Mouse (Mus musculus) heart, embryonic 11.5 days (tissue): ENCODE results near the gene Apbb2. TPM values are rescaled to one million over a fixed set of nuclear protein-coding genes. Genes with fewer than 3 reads are reported as not detected.
"Not testable (repeated sequence)": the region's sequence is repeated elsewhere in the genome, so short reads cannot be mapped to it uniquely, and the experiment has no call there.

ENCODE experiments used
- ATAC-seq: fragments of 200-750 bp; cut with Nextera tagmentation; replicated peaks from 2 replicates; pipeline ENCODE4 v1.8.0; 2017; ENCODE audit warnings: moderate library complexity; ENCODE audit not compliant: insufficient number of reproducible peaks, low FRiP score, low TSS enrichment
- H3K27ac ChIP-seq: fragments of 300-500 bp; sonication (generic); 2 replicates; pipeline ENCODE4 v1.5.1; 2014; ENCODE audit warnings: mild to moderate bottlenecking, low read depth, low read length
- H3K27me3 ChIP-seq: fragments of 300-500 bp; sonication (generic); 2 replicates; pipeline ENCODE4 v1.6.1; 2014; ENCODE audit warnings: mild to moderate bottlenecking, low read length, mixed read lengths; ENCODE audit not compliant: control insufficient read depth, insufficient read depth
- H3K36me3 ChIP-seq: fragments of 300-500 bp; sonication (generic); 2 replicates; pipeline ENCODE4 v1.6.1; 2014; ENCODE audit warnings: mild to moderate bottlenecking, low read length, moderate library complexity, mixed read lengths; ENCODE audit not compliant: control insufficient read depth, insufficient read depth
- H3K4me1 ChIP-seq: fragments of 300-500 bp; sonication (generic); 2 replicates; pipeline ENCODE4 v1.6.1; 2014; ENCODE audit warnings: low read length; ENCODE audit not compliant: control insufficient read depth, insufficient read depth
- H3K4me2 ChIP-seq: fragments of 300-500 bp; sonication (generic); 2 replicates; pipeline ENCODE4 v1.6.1; 2014; ENCODE audit warnings: mild to moderate bottlenecking, moderate library complexity
- H3K4me3 ChIP-seq: fragments of 300-500 bp; sonication (generic); 2 replicates; pipeline ENCODE4 v1.5.1; 2014; ENCODE audit warnings: low read depth, low read length
- H3K9ac ChIP-seq: fragments of 300-500 bp; sonication (generic); 2 replicates; pipeline ENCODE4 v1.6.1; 2014; ENCODE audit warnings: mild to moderate bottlenecking, low read depth, low read length, moderate library complexity
- H3K9me3 ChIP-seq: fragments of 300-500 bp; sonication (generic); replicated peaks from 2 replicates; pipeline ENCODE4 v1.6.1; 2016; ENCODE audit warnings: low read length; ENCODE audit not compliant: control insufficient read depth
- WGBS: fragments of 180-500 bp; shearing (Covaris S2); extraction: QIAGEN DNeasy Blood & Tissue Kit; methylation state at CpG from one replicate; pipeline ENCODE4 v1.1.7; 2014; ENCODE audit not compliant: insufficient replicate concordance; 5-methylcytosine and 5-hydroxymethylcytosine counted together
- polyA plus RNA-seq: library from polyadenylated mRNA; unstranded; fragments of >200 nt; fragmentation: Nextera tagmentation; extraction: Ambion mirVana; gene quantifications from 2 replicates; pipeline ENCODE4 v1.2.1, GENCODE M21; 2014

Apbb2 gene
- polyA plus RNA-seq, 1 experiment from 2014 or later: 25.9 TPM

- H3K4me3 ChIP-seq: no peak overlapping the region
- WGBS: 82% methylated on average over 2 of the region's 2 CpGs
- ATAC-seq: no peak
Measured at GRCm38 (mm10) chr5:66262475-66262874, 356.1 kb downstream of the Apbb2 start.

GRCm38 (mm10) chr5:66259756-66260448 is 358.7 kb downstream of the Apbb2 start, which contains the start of gene Nsun7:
Gene Nsun7, plus strand, starts transcription at chr5:66259897.
- no peaks in the 10 kb centered on the region for H3K9me3 ChIP-seq
- H3K4me2 ChIP-seq: peak within 1 kb of the TSS; percentile 91
- peak within 1 kb of the TSS; percentile 70 for H3K9ac ChIP-seq
- H3K4me3 ChIP-seq: peak within 1 kb of the TSS; percentile 57
- no peaks in the 10 kb centered on the region for H3K36me3 ChIP-seq
- no peak within 1 kb of the TSS for H3K27ac ChIP-seq
- H3K4me1 ChIP-seq: no peaks in the 10 kb centered on the region
- H3K27me3 ChIP-seq: peaks cover 9% of the 10 kb centered on the region; the same call in 1 of the 2 replicates
- ATAC-seq: no peak
- 1% methylated on average over 41 of the region's 44 CpGs for WGBS

More at GRCm38 (mm10) chr5:66262475-66262874, 356.1 kb downstream of the Apbb2 start:
- Histone ChIP-seq H3K9me3 (no peaks in the 10 kb centered on the region), H3K4me1 (no peaks in the 10 kb centered on the region), H3K9ac (no peak overlapping the region), H3K36me3 (no peaks in the 10 kb centered on the region), H3K27me3 (peaks cover 9% of the 10 kb centered on the region; the same call in 1 of the 2 replicates), H3K4me2 (no peak overlapping the region), H3K27ac (no peak overlapping the region)

- H3K9me3 ChIP-seq, H3K27ac ChIP-seq: not testable (repeated sequence)
- 9% methylated on average over 5 of the region's 5 CpGs for WGBS
Measured at GRCm38 (mm10) chr5:66259431-66259755, 359.2 kb downstream of the Apbb2 start.

GRCm38 (mm10) chr5:66259000-66259399 is 359.6 kb downstream of the Apbb2 start:
- H3K9me3 ChIP-seq: no peaks in the 10 kb centered on the region
- WGBS: 65% methylated on average over 2 of the region's 2 CpGs
- H3K4me1 ChIP-seq: no peaks in the 10 kb centered on the region
- H3K27me3 ChIP-seq: peaks cover 9% of the 10 kb centered on the region; the same call in 1 of the 2 replicates
- ATAC-seq: no peak
- H3K4me2 ChIP-seq: no peak overlapping the region
- H3K36me3 ChIP-seq: no peaks in the 10 kb centered on the region
- H3K9ac ChIP-seq: no peak overlapping the region
- no peak overlapping the region for H3K27ac ChIP-seq
- H3K4me3 ChIP-seq: no peak overlapping the region

More at GRCm38 (mm10) chr5:66259431-66259755, 359.2 kb downstream of the Apbb2 start:
- H3K36me3 ChIP-seq, H3K4me1 ChIP-seq, ATAC-seq, H3K27me3 ChIP-seq: not testable (repeated sequence)
- H3K4me3 ChIP-seq: peak overlapping the region; percentile 57
- H3K4me2 ChIP-seq: peak overlapping the region; percentile 91
- peak overlapping the region; percentile 70 for H3K9ac ChIP-seq

GRCm38 (mm10) chr5:66255044-66255443 is 363.5 kb downstream of the Apbb2 start:
- no peaks in the 10 kb centered on the region for H3K4me1 ChIP-seq
- no peak overlapping the region for H3K9ac ChIP-seq
- no peaks in the 10 kb centered on the region for H3K36me3 ChIP-seq
- peaks cover 3% of the 10 kb centered on the region; the same call in 1 of the 2 replicates for H3K27me3 ChIP-seq
- H3K27ac ChIP-seq: no peak overlapping the region
- 82% methylated on average over 10 of the region's 10 CpGs for WGBS
- no peak for ATAC-seq
- H3K4me3 ChIP-seq: no peak overlapping the region
- no peak overlapping the region for H3K4me2 ChIP-seq
- no peaks in the 10 kb centered on the region for H3K9me3 ChIP-seq

- no peaks in the 10 kb centered on the region for H3K36me3 ChIP-seq
- H3K27me3 ChIP-seq: no peaks in the 10 kb centered on the region
- 73% methylated on average over 5 of the region's 5 CpGs for WGBS
- ATAC-seq: no peak
- no peaks in the 10 kb centered on the region for H3K9me3 ChIP-seq
- no peak overlapping the region for H3K4me2 ChIP-seq
- H3K4me3 ChIP-seq: no peak overlapping the region
- no peak overlapping the region for H3K27ac ChIP-seq
- no peak overlapping the region for H3K9ac ChIP-seq
- H3K4me1 ChIP-seq: no peaks in the 10 kb centered on the region
Measured at GRCm38 (mm10) chr5:66253219-66253618, 365.4 kb downstream of the Apbb2 start.

Other genes with a start within 250 kb of the Apbb2 start
- 128 and 136 TPM in 2 replicates for gene Uchl1, start 57.3 kb upstream of the Apbb2 start, polyA plus RNA-seq
- 28.2 and 32.8 TPM in 2 replicates for gene Limch1, start 127.0 kb upstream of the Apbb2 start, polyA plus RNA-seq